Mouse (Mus musculus): ENCODE data around the gene Mtfmt. TPM values are rescaled to one million over a fixed set of nuclear protein-coding genes. Genes with fewer than 3 reads are reported as not detected.

Mtfmt gene
- 25.3 and 27.0 TPM in 2 replicates for polyA plus RNA-seq (2012; rRNA removed)

GRCm38 (mm10) chr9:65435671-65436301, at the start of gene Mtfmt:
Gene Mtfmt (plus strand): TSS chr9:65435782.

GRCm38 (mm10) chr9:65391613-65391964, 44.0 kb upstream of the Mtfmt start, which contains the start of gene Kbtbd13:
Gene Kbtbd13 (minus strand): TSS chr9:65391652.

GRCm38 (mm10) chr9:65398279-65398678, 37.3 kb upstream of the Mtfmt start, which contains the start of gene Rasl12:
Gene Rasl12 (plus strand): TSS chr9:65398506.

DNA sequence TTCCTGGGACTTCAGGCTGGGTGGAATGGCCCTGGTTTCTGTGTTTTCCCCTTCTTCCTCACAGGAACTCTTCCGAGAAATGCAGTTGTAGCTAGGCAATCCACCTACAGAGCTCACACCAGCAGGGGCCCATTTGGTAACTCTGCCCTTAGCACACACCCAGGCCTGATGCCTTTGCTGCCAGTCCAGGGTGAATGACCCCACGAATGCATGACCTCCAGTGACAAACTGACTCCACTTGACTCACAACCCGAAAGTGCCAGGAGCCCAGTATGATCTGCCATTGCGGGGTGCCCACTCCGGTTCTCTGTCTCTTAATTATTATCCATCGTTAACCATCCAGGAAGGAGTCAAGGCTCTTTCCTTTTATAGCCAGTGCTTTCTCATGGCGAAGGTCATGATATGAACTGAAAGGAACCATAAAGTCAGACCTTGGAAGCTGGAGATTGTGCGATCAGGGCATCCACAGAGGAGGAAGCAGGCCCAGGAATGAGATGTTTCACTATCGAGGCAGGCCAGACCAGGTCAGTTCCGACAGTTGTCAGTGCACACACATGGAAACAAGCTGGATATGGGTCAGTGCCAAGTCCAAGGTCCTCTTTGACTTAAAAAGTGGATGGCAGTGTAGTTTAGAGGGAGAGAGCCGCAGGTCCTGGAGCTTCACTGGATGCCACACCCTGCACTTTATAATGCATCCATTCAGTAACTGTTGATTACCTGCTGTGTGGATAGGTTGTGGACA, 12.7 kb upstream of the Mtfmt start, which contains the start of gene Slc51b:
Gene Slc51b (minus strand): TSS at position 196 of the 742 bp plus-strand sequence.

GRCm38 (mm10) chr9:65460732-65461442, 25.3 kb downstream of the Mtfmt start, which contains the start of gene Spg21:
Gene Spg21 (plus strand): TSS chr9:65460947.

Other genes starting within 250 kb of the Mtfmt start
- gene Parp16, start 240.4 kb upstream of the Mtfmt start, polyA plus RNA-seq (2012; rRNA removed) = 4.9 and 6.8 TPM in 2 replicates
- 0.23 and 0.93 TPM in 2 replicates for gene Cilp, start 170.6 kb upstream of the Mtfmt start, polyA plus RNA-seq (2012; rRNA removed)
- gene Clpx, start 141.5 kb upstream of the Mtfmt start, polyA plus RNA-seq (2012; rRNA removed) = 21.0 and 21.8 TPM in 2 replicates
- gene Pdcd7, start 89.7 kb upstream of the Mtfmt start, polyA plus RNA-seq (2012; rRNA removed) = 15.6 and 16.1 TPM in 2 replicates
- 5.6 and 6.2 TPM in 2 replicates for gene Ubap1l, start 74.7 kb upstream of the Mtfmt start, polyA plus RNA-seq (2012; rRNA removed)
- gene Kbtbd13, start 44.1 kb upstream of the Mtfmt start, polyA plus RNA-seq (2012; rRNA removed) = 0.42 and 0.75 TPM in 2 replicates
- 6.1 and 7.1 TPM in 2 replicates for gene Rasl12, start 37.3 kb upstream of the Mtfmt start, polyA plus RNA-seq (2012; rRNA removed)
- not detected in 2 replicates for gene Slc51b, start 12.8 kb upstream of the Mtfmt start, polyA plus RNA-seq (2012; rRNA removed)
- 54.4 and 58.0 TPM in 2 replicates for gene Spg21, start 25.2 kb downstream of the Mtfmt start, polyA plus RNA-seq (2012; rRNA removed)
- 1.4 and 1.9 TPM in 2 replicates for gene Ankdd1a, start 84.4 kb downstream of the Mtfmt start, polyA plus RNA-seq (2012; rRNA removed)
- gene Plekho2, start 144.3 kb downstream of the Mtfmt start, polyA plus RNA-seq (2012; rRNA removed) = 5.5 and 8.3 TPM in 2 replicates
- gene Pif1, start 151.4 kb downstream of the Mtfmt start, polyA plus RNA-seq (2012; rRNA removed) = 9.0 and 11.4 TPM in 2 replicates
- 5.9 and 9.1 TPM in 2 replicates for gene Rbpms2, start 193.9 kb downstream of the Mtfmt start, polyA plus RNA-seq (2012; rRNA removed)
- gene Oaz2, start 232.2 kb downstream of the Mtfmt start, polyA plus RNA-seq (2012; rRNA removed) = 204 and 216 TPM in 2 replicates

Data from central nervous system, embryonic 14 days (tissue).